Mouse (Mus musculus): ENCODE data around the gene Enpp3. TPM values are rescaled to one million over a fixed set of nuclear protein-coding genes. Genes with fewer than 3 reads are reported as not detected.

Gene Enpp3
- polyA plus RNA-seq, 1 experiment from 2014 or later = 152 TPM

DNA sequence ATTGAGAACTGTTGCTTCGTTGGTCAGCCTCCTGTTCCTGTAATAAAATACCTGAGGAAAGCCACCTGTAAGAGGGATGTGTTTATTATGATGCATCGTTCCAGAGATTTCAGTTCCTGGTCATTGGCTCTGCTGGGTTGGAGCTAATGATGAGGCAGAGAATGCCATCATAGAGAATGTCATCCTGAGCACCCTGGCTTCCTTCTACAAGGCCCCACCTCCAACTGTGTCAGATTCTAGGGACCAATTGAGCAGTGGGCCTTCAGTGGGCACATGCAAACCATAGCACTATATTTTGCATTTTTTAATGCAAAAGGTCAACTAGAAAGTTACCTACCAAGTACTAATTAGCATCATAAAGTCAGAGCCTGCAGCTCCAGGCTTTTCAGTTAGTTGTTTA lies 20.5 kb upstream of the Enpp3 start:
- no peaks in the 10 kb centered on the region for H3K4me1 ChIP-seq (replicated peaks; ENCODE audit: control insufficient read depth, insufficient read depth, low read length)

DNA sequence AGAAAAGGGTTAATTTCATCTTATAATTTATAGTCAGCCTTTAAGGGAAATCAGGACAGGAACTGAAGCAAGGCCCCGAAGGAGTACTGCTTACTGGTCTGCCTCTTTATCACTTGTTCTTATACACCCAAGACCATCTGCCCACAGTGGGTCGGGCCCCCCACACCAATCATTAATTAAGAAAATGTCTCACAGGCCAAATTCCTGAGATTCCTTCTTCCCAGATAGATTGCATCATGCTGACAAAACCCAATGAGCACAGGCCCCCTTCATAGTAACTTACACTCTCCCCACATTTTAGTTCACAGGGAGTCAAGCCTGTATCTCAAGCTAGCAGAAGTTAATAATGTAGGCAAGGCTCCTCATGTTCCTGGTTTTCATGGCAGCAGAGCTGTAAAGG lies 625 bp downstream of the Enpp3 start:
- TF ChIP-seq CTCF (IDR thresholded peaks at IDR 0.05; ENCODE audit: low read depth) = no peak
- Histone ChIP-seq H3K27me3 (replicated peaks; ENCODE audit: control insufficient read depth, insufficient read depth, low read length) (no peaks in the 10 kb centered on the region), H3K4me3 (ENCODE audit: low read depth, low read length) (no peak overlapping the region), H3K27ac (ENCODE audit: low read depth, low read length) (no peak overlapping the region), H3K9ac (ENCODE audit: low read depth, low read length) (no peak overlapping the region), H3K36me3 (ENCODE audit: control insufficient read depth, insufficient read depth) (no peaks in the 10 kb centered on the region), H3K9me3 (ENCODE audit: control insufficient read depth) (no peaks in the 10 kb centered on the region), H3K4me1 (replicated peaks; ENCODE audit: control insufficient read depth, insufficient read depth, low read length) (no peaks in the 10 kb centered on the region), H3K4me2 (replicated peaks; ENCODE audit: low read depth) (no peak overlapping the region)
- 36% methylated on average over 2 of the region's 2 CpGs for WGBS
- ATAC-seq = no peak

More for the DNA sequence above, 20.5 kb upstream of the Enpp3 start:
- no peak for ATAC-seq
- WGBS = 74% methylated on average over 2 of the region's 2 CpGs
- Histone ChIP-seq H3K27me3 (replicated peaks; ENCODE audit: control insufficient read depth, insufficient read depth, low read length) (no peaks in the 10 kb centered on the region), H3K4me3 (ENCODE audit: low read depth, low read length) (no peak overlapping the region), H3K36me3 (ENCODE audit: control insufficient read depth, insufficient read depth) (no peaks in the 10 kb centered on the region), H3K27ac (ENCODE audit: low read depth, low read length) (no peak overlapping the region), H3K4me2 (replicated peaks; ENCODE audit: low read depth) (no peak overlapping the region), H3K9ac (ENCODE audit: low read depth, low read length) (no peak overlapping the region), H3K9me3 (ENCODE audit: control insufficient read depth) (no peaks in the 10 kb centered on the region)
- TF ChIP-seq CTCF (IDR thresholded peaks at IDR 0.05; ENCODE audit: low read depth) = no peak

DNA sequence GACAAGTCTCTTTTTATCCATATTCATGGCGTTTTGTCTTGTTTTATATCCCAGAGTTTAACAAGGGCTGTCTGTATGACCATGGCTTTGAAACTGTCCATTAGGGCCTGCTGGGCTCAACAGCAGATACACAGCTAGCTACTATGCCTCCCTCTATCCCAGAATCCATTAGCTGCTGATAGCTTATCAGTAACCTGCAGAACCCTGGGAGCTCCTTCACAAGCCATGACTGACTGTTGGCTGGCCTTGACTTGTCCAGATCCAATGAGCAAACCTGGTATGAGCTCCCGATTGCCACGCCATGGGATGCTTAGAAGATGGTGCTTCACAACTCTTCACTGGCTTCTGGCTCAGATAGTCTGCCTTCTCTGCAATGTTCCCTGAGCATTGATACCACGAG lies 1.8 kb downstream of the Enpp3 start:
- Histone ChIP-seq H3K9ac (ENCODE audit: low read depth, low read length) (no peak overlapping the region), H3K27me3 (replicated peaks; ENCODE audit: control insufficient read depth, insufficient read depth, low read length) (no peaks in the 10 kb centered on the region), H3K4me1 (replicated peaks; ENCODE audit: control insufficient read depth, insufficient read depth, low read length) (no peaks in the 10 kb centered on the region), H3K36me3 (ENCODE audit: control insufficient read depth, insufficient read depth) (no peaks in the 10 kb centered on the region), H3K9me3 (ENCODE audit: control insufficient read depth) (no peaks in the 10 kb centered on the region), H3K4me3 (ENCODE audit: low read depth, low read length) (no peak overlapping the region), H3K4me2 (replicated peaks; ENCODE audit: low read depth) (no peak overlapping the region), H3K27ac (ENCODE audit: low read depth, low read length) (no peak overlapping the region)
- WGBS = 91% methylated on average over 4 of the region's 4 CpGs
- ATAC-seq = no peak
- TF ChIP-seq CTCF (IDR thresholded peaks at IDR 0.05; ENCODE audit: low read depth) = no peak

DNA sequence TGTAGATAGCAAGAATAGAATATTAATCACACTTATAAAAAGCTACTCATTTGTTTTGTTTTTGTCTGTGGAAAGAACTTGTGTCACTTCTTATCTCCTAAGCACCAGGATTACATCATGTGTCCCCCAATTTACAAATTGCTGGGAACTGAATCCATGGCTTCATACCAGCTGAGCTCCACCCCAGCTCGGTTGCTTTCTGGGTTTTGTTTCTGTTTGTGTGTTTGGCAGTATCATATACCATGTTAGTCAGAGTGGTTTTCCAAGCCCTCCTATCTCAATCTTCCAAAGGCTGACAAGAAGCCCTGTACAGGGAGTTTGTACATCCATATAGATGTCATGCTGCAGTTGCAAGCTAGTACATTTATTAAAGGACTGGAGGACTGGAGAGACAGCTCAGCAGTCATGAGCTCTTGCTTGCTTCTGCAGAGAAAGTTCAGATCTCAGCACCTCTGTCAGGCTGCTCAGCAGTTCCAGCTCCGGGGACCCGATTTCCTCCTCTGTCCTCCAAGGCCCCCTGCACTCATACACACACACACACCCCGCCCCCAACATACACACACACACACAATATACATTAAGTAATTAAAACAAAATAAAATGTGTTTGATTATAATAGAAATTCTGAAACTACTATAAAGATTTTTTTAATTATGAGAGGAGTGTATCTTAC lies 6.1 kb downstream of the Enpp3 start:
- Histone ChIP-seq H3K4me1 (replicated peaks; ENCODE audit: control insufficient read depth, insufficient read depth, low read length) (no peaks in the 10 kb centered on the region), H3K9me3 (ENCODE audit: control insufficient read depth) (no peaks in the 10 kb centered on the region), H3K4me2 (replicated peaks; ENCODE audit: low read depth) (peak overlapping the region; percentile 59), H3K9ac (ENCODE audit: low read depth, low read length) (no peak overlapping the region), H3K27ac (ENCODE audit: low read depth, low read length) (0 out of 2 replicates have a peak overlapping the region, but pooled peaks have one; percentile 50), H3K36me3 (ENCODE audit: control insufficient read depth, insufficient read depth) (no peaks in the 10 kb centered on the region), H3K27me3 (replicated peaks; ENCODE audit: control insufficient read depth, insufficient read depth, low read length) (no peaks in the 10 kb centered on the region), H3K4me3 (ENCODE audit: low read depth, low read length) (peak overlapping the region; percentile 39)
- WGBS = 43% methylated on average over 4 of the region's 4 CpGs
- peak; percentile 41 for ATAC-seq
- TF ChIP-seq CTCF (IDR thresholded peaks at IDR 0.05; ENCODE audit: low read depth) = no peak

DNA sequence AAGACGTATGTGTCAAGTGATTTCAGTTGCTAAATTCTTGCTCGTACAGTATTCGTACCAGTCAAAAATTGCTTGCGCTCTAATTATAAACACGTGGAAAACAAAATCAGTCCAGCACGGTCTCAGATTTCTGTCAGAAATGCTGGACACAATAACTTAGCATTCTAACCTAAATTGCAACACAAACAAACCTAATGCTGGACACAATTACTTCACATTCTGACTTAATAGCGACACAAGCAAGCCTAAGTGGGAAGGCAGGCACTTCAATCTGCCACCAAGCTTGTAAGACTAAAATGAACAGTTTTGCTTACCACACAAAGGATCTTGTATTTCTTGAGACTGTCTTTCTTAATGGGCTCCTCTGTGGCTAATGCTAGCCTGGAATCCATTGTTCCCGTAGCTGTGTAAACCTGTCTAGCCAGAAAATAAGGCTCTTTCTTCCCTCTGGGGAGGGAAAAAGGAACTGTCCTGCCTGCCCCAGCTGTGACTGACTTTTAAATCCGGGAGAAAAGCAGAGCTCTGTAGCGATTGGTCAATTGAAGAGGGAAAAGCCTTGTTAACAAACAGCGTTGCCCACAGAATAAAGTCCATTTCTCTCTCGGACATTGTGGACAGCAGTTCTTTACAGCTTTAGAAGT lies 6.8 kb downstream of the Enpp3 start:
- no peak for TF ChIP-seq CTCF (IDR thresholded peaks at IDR 0.05; ENCODE audit: low read depth)
- Histone ChIP-seq H3K27me3 (replicated peaks; ENCODE audit: control insufficient read depth, insufficient read depth, low read length) (no peaks in the 10 kb centered on the region), H3K9me3 (ENCODE audit: control insufficient read depth) (no peaks in the 10 kb centered on the region), H3K4me2 (replicated peaks; ENCODE audit: low read depth) (peak overlapping the region; percentile 59), H3K36me3 (ENCODE audit: control insufficient read depth, insufficient read depth) (no peaks in the 10 kb centered on the region), H3K27ac (ENCODE audit: low read depth, low read length) (peak overlapping the region; percentile 50; the same call in 1 of the 2 replicates), H3K4me1 (replicated peaks; ENCODE audit: control insufficient read depth, insufficient read depth, low read length) (no peaks in the 10 kb centered on the region), H3K9ac (ENCODE audit: low read depth, low read length) (peak overlapping the region; percentile 31; the same call in 1 of the 2 replicates), H3K4me3 (ENCODE audit: low read depth, low read length) (peak overlapping the region; percentile 39)
- WGBS = 24% methylated on average over 12 of the region's 12 CpGs
- ATAC-seq = peak; percentile 79

DNA sequence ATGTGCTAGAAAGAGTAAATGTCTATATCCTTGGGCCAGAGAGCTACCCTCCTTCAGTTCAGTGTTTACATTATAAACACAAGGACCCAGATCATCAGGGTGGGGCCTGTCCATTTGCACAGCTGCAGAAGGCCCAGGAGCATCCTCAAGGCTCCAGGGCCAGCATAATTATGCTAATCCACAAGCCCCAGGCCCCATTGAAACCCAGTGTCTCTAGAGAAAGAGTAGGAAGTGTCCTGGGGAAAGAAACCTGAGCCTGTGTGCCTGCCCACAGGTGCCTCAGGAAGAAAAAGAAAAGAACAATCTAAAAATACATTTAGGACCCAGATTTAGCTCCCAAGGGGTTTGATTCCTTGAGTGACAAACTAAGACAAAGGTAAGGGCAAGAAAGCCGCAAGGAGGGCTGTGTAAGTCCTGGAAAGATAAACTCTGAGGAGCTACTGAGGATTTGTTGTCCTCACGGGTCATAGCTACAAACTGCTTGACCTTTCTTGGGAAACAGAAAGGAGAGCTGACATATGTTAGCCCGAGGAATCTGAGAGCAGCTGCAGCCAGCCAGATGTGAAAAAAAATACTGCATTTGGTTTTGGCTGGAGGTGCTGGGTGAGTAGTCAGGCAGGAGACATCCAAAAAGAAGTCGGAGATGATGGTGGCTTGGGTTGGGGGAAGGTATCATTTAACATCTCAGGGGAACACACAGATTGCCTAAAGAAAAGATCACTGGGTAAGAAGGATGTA lies 7.8 kb downstream of the Enpp3 start:
- H3K27me3 ChIP-seq (replicated peaks; ENCODE audit: control insufficient read depth, insufficient read depth, low read length) = no peaks in the 10 kb centered on the region
- H3K36me3 ChIP-seq (ENCODE audit: control insufficient read depth, insufficient read depth) = no peaks in the 10 kb centered on the region
- H3K4me3 ChIP-seq (ENCODE audit: low read depth, low read length) = peak overlapping the region; percentile 39
- ATAC-seq = no peak
- 38% methylated on average over 4 of the region's 4 CpGs for WGBS
- H3K4me2 ChIP-seq (replicated peaks; ENCODE audit: low read depth) = peak overlapping the region; percentile 59
- no peaks in the 10 kb centered on the region for H3K9me3 ChIP-seq (ENCODE audit: control insufficient read depth)
- no peak overlapping the region for H3K9ac ChIP-seq (ENCODE audit: low read depth, low read length)
- H3K4me1 ChIP-seq (replicated peaks; ENCODE audit: control insufficient read depth, insufficient read depth, low read length) = no peaks in the 10 kb centered on the region
- H3K27ac ChIP-seq (ENCODE audit: low read depth, low read length) = peak overlapping the region; percentile 5; the same call in 1 of the 2 replicates
- no peak for TF ChIP-seq CTCF (IDR thresholded peaks at IDR 0.05; ENCODE audit: low read depth)

Measured in intestine, postnatal 0 days (tissue).